Mouse (Mus musculus): ENCODE results near the gene Meis2. TPM values are rescaled to one million over a fixed set of nuclear protein-coding genes. Genes with fewer than 3 reads are reported as not detected.

Gene Meis2
- polyA plus RNA-seq, 1 experiment, result 10.9 TPM

- DNase-seq (ENCODE audit: low read depth), result no peak
These were observed 15.9 kb downstream of the Meis2 start for GRCm38 (mm10) chr2:116049710-116050109.

- no peak for DNase-seq (ENCODE audit: low read depth)
These were observed 18.3 kb downstream of the Meis2 start for GRCm38 (mm10) chr2:116047365-116047764.

GRCm38 (mm10) chr2:116045048-116045447, 20.6 kb downstream of the Meis2 start:
- no peak for DNase-seq (ENCODE audit: low read depth)

GRCm38 (mm10) chr2:116042934-116043698, 22.5 kb downstream of the Meis2 start:
- DNase-seq (ENCODE audit: low read depth), result no peak

- no peak for DNase-seq (ENCODE audit: low read depth)
These were observed 23.2 kb downstream of the Meis2 start for GRCm38 (mm10) chr2:116042447-116042846.

- no peak for DNase-seq (ENCODE audit: low read depth)
These were observed 23.9 kb downstream of the Meis2 start for GRCm38 (mm10) chr2:116041683-116042262.

- DNase-seq (ENCODE audit: low read depth), result no peak
These were observed 30.3 kb downstream of the Meis2 start for GRCm38 (mm10) chr2:116035345-116035744.

GRCm38 (mm10) chr2:116028127-116028526, 37.5 kb downstream of the Meis2 start:
- no peak for DNase-seq (ENCODE audit: low read depth)

GRCm38 (mm10) chr2:116022876-116023275, 42.8 kb downstream of the Meis2 start:
- no peak for DNase-seq (ENCODE audit: low read depth)

GRCm38 (mm10) chr2:116021931-116022330, 43.7 kb downstream of the Meis2 start:
- DNase-seq (ENCODE audit: low read depth), result no peak

- DNase-seq (ENCODE audit: low read depth), result no peak
These were observed 44.6 kb downstream of the Meis2 start for GRCm38 (mm10) chr2:116021046-116021445.

- DNase-seq (ENCODE audit: low read depth), result no peak
These were observed 45.1 kb downstream of the Meis2 start for GRCm38 (mm10) chr2:116020451-116020951.

- DNase-seq (ENCODE audit: low read depth), result no peak
These were observed 45.7 kb downstream of the Meis2 start for GRCm38 (mm10) chr2:116019959-116020358.

- no peak for DNase-seq (ENCODE audit: low read depth)
These were observed 46.2 kb downstream of the Meis2 start for GRCm38 (mm10) chr2:116019466-116019794.

GRCm38 (mm10) chr2:116018781-116019465, 46.7 kb downstream of the Meis2 start:
- no peak for DNase-seq (ENCODE audit: low read depth)

- DNase-seq (ENCODE audit: low read depth), result no peak
These were observed 50.1 kb downstream of the Meis2 start for GRCm38 (mm10) chr2:116015520-116015919.

GRCm38 (mm10) chr2:116010469-116010868, 55.2 kb downstream of the Meis2 start:
- no peak for DNase-seq (ENCODE audit: low read depth)

GRCm38 (mm10) chr2:116010061-116010460, 55.6 kb downstream of the Meis2 start:
- no peak for DNase-seq (ENCODE audit: low read depth)

- DNase-seq (ENCODE audit: low read depth), result no peak
These were observed 56.3 kb downstream of the Meis2 start for GRCm38 (mm10) chr2:116009097-116009970.

GRCm38 (mm10) chr2:116002354-116002753, 63.3 kb downstream of the Meis2 start:
- no peak for DNase-seq (ENCODE audit: low read depth)

- no peak for DNase-seq (ENCODE audit: low read depth)
These were observed 64.1 kb downstream of the Meis2 start for GRCm38 (mm10) chr2:116001352-116002138.
